Mouse (Mus musculus): ENCODE results near the gene Ezh1. TPM values are rescaled to one million over a fixed set of nuclear protein-coding genes. Genes with fewer than 3 reads are reported as not detected.
A peak's percentile ranks its signal among the peaks of the same experiment; 100 is the strongest.

Ezh1 gene
- polyA plus RNA-seq, 1 experiment from 2014 or later = 13.6 TPM

DNA sequence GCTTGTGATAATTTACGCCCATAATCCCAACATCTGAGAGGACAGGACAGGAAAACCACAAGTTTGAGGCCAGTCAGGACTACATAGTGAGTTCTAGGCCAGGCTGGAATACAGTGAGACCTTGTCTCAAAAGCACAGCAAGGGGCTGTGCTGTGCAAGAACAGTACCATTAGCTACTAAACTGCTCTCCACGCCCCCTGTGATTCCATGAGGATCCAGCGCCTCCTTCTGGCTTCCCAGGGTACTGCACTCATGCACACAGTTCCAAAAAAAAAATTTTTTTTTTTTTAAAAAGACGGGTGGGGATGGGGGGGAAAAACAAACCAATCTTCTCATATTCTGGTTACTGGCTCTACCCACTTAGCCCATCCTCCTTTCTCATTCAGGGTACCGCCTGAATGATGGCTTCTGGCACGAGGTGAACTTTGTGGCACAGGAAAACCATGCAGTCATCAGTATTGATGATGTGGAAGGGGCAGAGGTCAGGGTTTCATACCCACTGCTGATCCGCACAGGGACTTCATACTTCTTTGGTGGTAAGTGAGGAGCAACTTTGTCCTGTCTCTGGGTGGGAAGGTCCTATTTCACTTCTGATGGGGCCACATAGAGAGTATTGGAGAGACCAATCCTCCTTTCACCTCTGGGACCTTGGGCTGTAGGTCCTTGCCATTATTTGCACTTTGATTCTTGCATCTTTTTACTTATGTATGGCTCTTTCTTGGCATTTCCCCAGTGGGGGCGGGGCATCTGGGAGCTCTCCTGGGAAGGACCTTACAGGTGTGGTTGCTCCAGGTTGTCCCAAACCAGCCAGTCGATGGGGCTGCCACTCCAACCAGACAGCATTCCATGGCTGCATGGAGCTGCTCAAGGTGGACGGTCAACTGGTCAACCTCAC is 45.2 kb downstream of the Ezh1 start:
- H3K27me3 ChIP-seq (ENCODE audit: low read depth, poor library complexity, severe bottlenecking) = peaks cover 63% of the 10 kb centered on the region
- WGBS = 41% methylated on average over 10 of the region's 10 CpGs
- no peaks in the 10 kb centered on the region for H3K36me3 ChIP-seq
- H3K27ac ChIP-seq = no peak overlapping the region
- H3K9me3 ChIP-seq (replicated peaks) = no peaks in the 10 kb centered on the region
- DNase-seq (ENCODE audit: low spot score) = peak; percentile 82
- H3K4me3 ChIP-seq = no peak overlapping the region
- H3K4me1 ChIP-seq = peaks cover 22% of the 10 kb centered on the region

DNA sequence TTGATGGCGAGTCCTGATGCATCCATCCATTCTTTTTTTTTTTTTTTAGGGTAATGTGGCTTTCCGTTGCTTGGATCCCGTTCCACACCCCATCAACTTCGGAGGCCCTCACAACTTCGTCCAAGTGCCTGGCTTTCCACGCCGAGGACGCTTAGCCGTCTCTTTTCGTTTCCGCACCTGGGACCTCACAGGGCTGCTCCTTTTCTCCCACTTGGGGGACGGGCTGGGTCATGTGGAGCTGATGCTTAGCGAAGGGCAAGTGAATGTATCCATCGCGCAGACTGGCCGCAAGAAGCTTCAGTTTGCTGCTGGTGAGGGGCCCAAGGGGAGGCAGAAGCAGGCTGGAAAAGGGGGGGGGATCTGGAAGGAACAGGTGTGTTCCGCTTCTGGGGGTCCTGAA is 46.0 kb downstream of the Ezh1 start:
- Histone ChIP-seq H3K36me3 (no peaks in the 10 kb centered on the region), H3K4me1 (peaks cover 28% of the 10 kb centered on the region), H3K9me3 (replicated peaks) (no peaks in the 10 kb centered on the region), H3K4me3 (no peak overlapping the region), H3K27me3 (ENCODE audit: low read depth, poor library complexity, severe bottlenecking) (peaks cover 71% of the 10 kb centered on the region), H3K27ac (no peak overlapping the region)
- peak; percentile 30 for DNase-seq (ENCODE audit: low spot score)
- WGBS = 69% methylated on average over 17 of the region's 17 CpGs

DNA sequence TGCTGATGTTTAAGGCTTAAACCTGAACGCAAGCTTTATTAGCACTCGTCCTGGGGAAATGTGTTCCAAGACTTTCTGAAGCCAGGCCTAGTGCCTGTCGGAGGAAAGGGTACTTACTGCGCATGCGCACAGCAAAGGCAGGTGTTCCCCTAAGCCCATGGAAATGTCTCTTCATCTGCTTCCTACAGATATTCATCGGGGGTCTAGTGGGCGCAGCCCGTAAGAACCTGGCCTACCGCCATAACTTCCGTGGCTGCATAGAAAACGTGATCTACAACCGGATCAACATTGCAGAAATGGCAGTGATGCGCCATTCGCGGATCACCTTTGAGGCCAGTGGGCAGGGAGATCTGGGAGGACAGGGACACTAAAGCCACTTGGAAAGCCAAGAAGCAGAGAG is 47.0 kb downstream of the Ezh1 start:
- H3K27ac ChIP-seq = no peak overlapping the region
- 73% methylated on average over 15 of the region's 15 CpGs for WGBS
- H3K9me3 ChIP-seq (replicated peaks) = no peaks in the 10 kb centered on the region
- H3K27me3 ChIP-seq (ENCODE audit: low read depth, poor library complexity, severe bottlenecking) = peaks cover 81% of the 10 kb centered on the region
- no peaks in the 10 kb centered on the region for H3K36me3 ChIP-seq
- peaks cover 36% of the 10 kb centered on the region for H3K4me1 ChIP-seq
- H3K4me3 ChIP-seq = no peak overlapping the region
- peak; percentile 29 for DNase-seq (ENCODE audit: low spot score)

DNA sequence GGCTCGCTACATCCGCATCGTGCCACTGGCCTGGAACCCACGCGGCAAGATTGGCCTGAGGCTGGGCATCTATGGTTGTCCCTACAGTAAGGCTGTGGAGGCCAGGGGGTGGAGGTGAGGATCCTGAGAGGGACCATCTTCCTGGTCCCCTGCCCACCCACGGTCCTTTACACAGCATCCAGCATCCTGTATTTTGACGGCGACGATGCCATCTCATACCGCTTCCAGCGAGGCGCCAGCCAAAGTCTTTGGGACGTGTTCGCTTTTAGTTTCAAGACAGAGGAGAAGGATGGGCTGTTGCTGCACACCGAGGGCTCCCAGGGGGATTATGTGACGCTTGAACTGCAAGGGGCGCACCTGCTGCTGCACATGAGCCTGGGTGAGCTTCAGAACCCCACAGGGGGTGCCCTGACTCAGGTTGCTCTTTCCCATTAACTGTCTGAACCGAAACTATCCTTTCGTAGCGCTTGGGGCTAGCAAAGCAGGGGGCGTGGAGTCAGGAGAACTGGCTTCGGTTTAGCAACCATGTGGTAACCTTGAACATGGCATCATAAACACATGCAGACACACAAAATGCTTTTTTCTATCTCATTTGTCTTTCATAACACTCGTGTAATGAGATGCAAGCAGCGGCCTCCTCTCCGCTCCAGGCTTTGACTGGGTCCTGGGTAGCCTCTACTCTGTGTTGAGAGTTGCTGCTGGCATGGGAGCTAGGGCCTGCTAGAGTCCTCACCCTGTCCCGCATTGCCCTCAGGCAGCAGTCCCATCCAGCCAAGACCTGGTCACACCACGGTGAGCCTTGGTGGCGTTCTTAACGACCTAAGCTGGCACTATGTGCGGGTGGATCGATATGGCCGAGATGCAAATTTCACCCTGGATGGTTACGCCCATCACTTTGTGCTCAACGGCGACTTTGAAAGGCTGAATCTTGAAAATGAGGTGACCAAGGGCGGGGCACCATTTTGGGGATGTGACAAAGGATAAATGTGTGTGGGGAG is 47.9 kb downstream of the Ezh1 start:
- Histone ChIP-seq H3K9me3 (replicated peaks) (no peaks in the 10 kb centered on the region), H3K4me1 (peaks cover 46% of the 10 kb centered on the region), H3K27ac (no peak overlapping the region), H3K27me3 (ENCODE audit: low read depth, poor library complexity, severe bottlenecking) (peaks cover 86% of the 10 kb centered on the region), H3K36me3 (no peaks in the 10 kb centered on the region), H3K4me3 (0 out of 2 replicates have a peak overlapping the region, but pooled peaks have one; percentile 7)
- DNase-seq (ENCODE audit: low spot score) = peak; percentile 29
- 49% methylated on average over 36 of the region's 36 CpGs for WGBS

DNA sequence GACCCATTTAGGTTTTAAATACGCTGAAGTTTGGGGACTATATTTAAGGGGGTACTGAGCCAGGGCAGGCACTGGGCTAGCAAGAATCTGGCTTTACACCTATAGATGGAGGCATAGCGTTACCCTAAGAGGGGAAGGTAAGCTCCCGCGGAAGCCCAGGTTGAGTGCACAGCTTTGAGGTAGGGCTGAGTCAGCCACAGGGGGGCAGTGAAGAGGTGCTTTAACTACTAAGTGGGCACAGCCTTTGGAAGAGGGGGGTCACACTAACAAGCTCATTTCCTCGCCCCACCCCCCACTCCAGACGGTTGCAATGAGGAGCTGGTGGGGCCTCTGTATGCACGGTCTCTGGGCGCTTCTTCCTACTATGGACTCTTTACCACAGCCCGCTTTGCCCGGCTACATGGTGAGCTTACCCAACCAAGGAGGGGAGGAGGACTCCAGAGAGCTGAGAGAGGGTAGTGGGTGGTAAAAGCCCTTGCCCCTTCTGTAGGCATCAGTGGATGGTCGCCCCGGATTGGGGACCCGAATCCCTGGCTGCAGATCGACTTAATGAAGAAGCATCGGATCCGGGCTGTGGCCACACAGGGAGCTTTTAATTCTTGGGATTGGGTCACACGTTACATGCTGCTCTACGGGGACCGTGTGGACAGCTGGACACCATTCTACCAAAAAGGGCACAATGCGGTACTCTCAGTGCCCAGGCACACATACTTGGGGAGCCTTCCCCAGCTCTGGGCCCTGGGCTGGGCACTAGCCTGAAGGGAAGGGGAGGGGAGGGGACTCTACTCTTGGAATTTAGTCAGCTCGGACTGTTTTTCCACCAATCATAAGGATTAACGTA is 49.1 kb downstream of the Ezh1 start:
- Histone ChIP-seq H3K27ac (no peak overlapping the region), H3K27me3 (ENCODE audit: low read depth, poor library complexity, severe bottlenecking) (peaks cover 86% of the 10 kb centered on the region), H3K4me3 (peak overlapping the region; percentile 13; the same call in 1 of the 2 replicates), H3K4me1 (peaks cover 52% of the 10 kb centered on the region), H3K36me3 (no peaks in the 10 kb centered on the region), H3K9me3 (replicated peaks) (no peaks in the 10 kb centered on the region)
- peak; percentile 63 for DNase-seq (ENCODE audit: low spot score)
- 30% methylated on average over 22 of the region's 22 CpGs for WGBS

DNA sequence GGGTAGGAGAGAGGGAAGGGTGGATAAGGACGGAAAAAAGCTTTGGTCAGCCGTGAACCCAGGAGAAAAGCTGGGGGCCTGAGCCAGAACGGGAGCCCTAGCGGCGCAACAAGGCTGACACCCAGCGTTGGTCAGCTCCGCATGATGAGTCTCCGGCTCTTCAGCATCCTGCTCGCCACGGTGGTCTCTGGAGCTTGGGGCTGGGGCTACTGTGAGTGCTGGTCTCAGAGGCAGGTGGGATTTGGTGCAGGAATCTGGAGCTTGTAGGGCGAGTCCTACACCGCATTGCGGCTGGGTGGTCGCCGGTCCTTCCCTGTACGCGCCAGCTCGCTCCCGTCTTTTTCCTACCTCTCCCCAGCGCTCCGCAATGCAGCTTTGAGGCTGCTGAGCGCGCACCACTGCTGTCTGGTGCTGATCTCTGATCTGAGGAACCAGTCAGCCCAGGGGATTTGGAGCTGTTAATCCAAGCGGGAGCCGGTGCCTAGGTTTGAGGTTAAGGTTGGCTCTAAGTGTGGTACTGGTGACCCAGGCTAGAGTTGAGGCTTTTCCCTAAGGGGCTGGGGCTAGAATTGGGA is 50.1 kb downstream of the Ezh1 start:
- DNase-seq (ENCODE audit: low spot score) = peak; percentile 59
- Histone ChIP-seq H3K4me1 (peaks cover 62% of the 10 kb centered on the region), H3K4me3 (peak overlapping the region; percentile 41), H3K27ac (no peak overlapping the region), H3K9me3 (replicated peaks) (no peaks in the 10 kb centered on the region), H3K27me3 (ENCODE audit: low read depth, poor library complexity, severe bottlenecking) (peaks cover 88% of the 10 kb centered on the region), H3K36me3 (no peaks in the 10 kb centered on the region)
- 2% methylated on average over 25 of the region's 25 CpGs for WGBS

DNA sequence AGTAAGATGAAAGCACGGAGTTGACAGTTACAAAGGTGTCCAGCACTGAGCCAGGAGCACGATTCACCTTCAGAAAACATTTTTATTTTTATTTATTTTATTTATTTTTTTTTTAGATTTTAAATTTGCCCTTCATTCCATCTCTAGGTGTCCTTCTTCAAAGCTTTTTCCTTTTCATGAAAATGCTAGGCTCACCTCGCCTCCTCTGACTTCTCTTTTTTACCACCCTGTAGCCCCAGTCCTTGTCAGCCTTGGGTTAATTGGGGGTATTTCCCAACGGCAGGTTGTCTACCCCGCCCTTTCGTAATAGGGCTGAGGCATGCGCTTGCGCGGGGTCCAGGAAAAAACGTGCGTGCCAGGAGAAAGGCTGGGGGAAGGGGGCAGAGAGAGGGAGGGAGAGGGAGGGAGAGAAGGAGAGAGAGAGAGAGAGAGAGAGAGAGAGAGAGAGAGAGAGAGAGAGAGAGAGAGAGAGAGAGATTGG is 50.6 kb downstream of the Ezh1 start:
- H3K4me3 ChIP-seq = peak overlapping the region; percentile 41
- peaks cover 91% of the 10 kb centered on the region for H3K27me3 ChIP-seq (ENCODE audit: low read depth, poor library complexity, severe bottlenecking)
- no peaks in the 10 kb centered on the region for H3K9me3 ChIP-seq (replicated peaks)
- 9% methylated on average over 11 of the region's 11 CpGs for WGBS
- peaks cover 67% of the 10 kb centered on the region for H3K4me1 ChIP-seq
- DNase-seq (ENCODE audit: low spot score) = peak; percentile 28
- no peaks in the 10 kb centered on the region for H3K36me3 ChIP-seq
- H3K27ac ChIP-seq = no peak overlapping the region

DNA sequence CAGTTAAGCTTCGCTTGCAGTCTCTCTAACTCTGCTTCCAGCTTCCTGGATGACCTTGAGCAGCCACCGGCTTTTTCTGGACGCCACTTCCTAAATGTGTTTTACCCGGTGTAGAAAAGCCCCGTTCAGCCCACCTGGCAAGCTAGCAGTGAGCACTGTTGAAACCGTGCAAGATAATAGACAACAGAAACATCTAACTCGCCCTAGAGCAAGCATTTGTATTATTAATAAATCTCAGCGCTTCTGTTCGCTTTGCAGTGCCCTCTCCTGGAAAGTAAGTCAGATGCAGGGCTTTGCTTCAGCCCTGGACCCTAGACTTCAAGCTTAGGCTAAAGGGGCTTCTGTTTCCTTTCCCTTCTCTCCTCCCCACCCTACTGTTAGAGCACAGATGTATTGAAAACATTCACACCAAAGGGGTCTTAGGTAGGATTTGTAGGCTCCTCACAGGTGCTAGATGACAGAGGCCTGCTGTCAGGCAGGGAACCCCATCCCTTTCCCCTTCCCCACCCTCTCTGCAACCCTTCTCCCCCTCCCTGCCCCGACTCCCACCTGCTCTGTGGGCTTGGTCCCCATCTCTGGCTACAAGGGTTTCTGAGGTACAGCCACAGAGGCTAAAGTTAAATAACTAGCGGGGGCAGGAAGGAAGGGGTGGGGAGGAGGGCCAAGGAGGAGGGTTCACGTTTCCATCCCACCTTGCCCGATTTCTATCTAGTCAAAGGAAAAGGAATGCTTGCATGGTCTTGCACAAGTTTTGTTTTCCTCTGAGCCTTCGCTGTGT is 51.2 kb downstream of the Ezh1 start, which contains the start of gene Ccr10:
Gene Ccr10 (minus strand): TSS at position 593 of the 778 bp plus-strand sequence.
- H3K36me3 ChIP-seq = no peaks in the 10 kb centered on the region
- peaks cover 92% of the 10 kb centered on the region for H3K27me3 ChIP-seq (ENCODE audit: low read depth, poor library complexity, severe bottlenecking)
- DNase-seq (ENCODE audit: low spot score) = peak; percentile 32
- H3K27ac ChIP-seq = peak within 1 kb of the TSS; percentile 73; the same call in 1 of the 2 replicates
- no peaks in the 10 kb centered on the region for H3K9me3 ChIP-seq (replicated peaks)
- H3K4me1 ChIP-seq = peaks cover 74% of the 10 kb centered on the region
- WGBS = 26% methylated on average over 14 of the region's 14 CpGs
- peak within 1 kb of the TSS; percentile 46 for H3K4me3 ChIP-seq

DNA sequence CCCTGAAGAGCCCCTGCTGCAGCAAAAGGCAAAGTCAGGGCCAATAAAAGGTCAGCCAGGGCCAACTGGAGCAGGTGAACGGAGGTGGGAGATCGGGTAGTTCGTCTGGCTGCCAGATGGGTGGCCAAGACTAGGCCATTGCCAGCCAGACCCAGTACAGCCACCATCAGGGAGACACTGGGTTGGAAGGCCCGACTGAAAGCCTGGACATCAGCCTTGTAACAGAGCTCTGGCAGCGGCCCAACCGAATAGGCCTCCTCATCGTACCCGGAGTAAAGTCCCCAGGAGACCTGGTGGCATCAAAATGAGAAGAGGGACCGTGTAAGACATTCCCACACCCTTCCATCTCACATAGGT is 51.9 kb downstream of the Ezh1 start:
- no peaks in the 10 kb centered on the region for H3K36me3 ChIP-seq
- peak overlapping the region; percentile 73; the same call in 1 of the 2 replicates for H3K27ac ChIP-seq
- H3K27me3 ChIP-seq (ENCODE audit: low read depth, poor library complexity, severe bottlenecking) = peaks cover 92% of the 10 kb centered on the region
- H3K4me1 ChIP-seq = peaks cover 80% of the 10 kb centered on the region
- 39% methylated on average over 9 of the region's 9 CpGs for WGBS
- no peak for DNase-seq (ENCODE audit: low spot score)
- H3K4me3 ChIP-seq = peak overlapping the region; percentile 46
- no peaks in the 10 kb centered on the region for H3K9me3 ChIP-seq (replicated peaks)

DNA sequence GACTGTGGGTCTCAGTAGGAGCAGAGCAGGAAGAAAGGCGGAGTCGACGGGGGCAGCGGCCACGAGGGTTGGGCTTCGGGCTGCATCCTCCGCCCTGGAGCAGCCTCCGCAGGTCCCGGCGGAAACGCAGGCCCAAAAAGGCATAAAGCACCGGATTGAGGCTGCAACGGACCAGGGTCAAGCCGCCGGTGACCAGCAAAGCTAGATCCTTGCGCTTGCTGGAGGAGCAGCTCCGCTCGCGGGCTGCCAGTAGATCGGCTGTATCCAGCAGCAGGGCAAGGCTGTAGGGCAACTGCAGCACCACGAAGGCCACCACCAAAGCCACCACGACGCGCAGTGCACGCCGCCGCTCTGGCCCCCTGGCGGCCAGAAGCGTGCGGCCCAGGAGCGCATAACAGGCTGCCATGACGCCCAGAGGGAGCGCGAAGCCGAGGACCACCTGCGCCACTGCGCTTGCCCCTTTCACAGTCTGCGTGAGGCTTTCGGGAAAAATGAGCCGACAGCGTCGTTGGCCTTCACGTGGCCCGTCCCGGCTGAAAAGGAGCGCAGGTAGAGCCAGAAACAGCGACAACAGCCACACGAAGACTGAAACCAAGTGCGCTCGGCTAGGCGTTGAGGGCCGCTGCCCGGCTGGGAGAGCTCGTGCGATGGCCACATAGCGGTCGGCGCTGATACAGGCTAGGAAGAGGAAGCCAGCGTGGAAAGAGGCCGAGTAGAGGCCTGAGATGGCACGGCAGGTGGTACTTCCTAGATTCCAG is 52.5 kb downstream of the Ezh1 start:
- DNase-seq (ENCODE audit: low spot score) = peak; percentile 88
- peak overlapping the region; percentile 46 for H3K4me3 ChIP-seq
- H3K36me3 ChIP-seq = no peaks in the 10 kb centered on the region
- peaks cover 92% of the 10 kb centered on the region for H3K27me3 ChIP-seq (ENCODE audit: low read depth, poor library complexity, severe bottlenecking)
- peak overlapping the region; percentile 73 for H3K27ac ChIP-seq
- no peaks in the 10 kb centered on the region for H3K9me3 ChIP-seq (replicated peaks)
- peaks cover 81% of the 10 kb centered on the region for H3K4me1 ChIP-seq
- under 1% methylated on average over 61 of the region's 61 CpGs for whole genome bisulfite sequencing

Measured in limb, embryonic 10.5 days (tissue).